Mouse (Mus musculus) hindbrain, embryonic 15.5 days (tissue): Measurements from ENCODE around the gene Pde4d. TPM values are rescaled to one million over a fixed set of nuclear protein-coding genes. Genes with fewer than 3 reads are reported as not detected.
A peak's percentile ranks its signal among the peaks of the same experiment; 100 is the strongest.

Source experiments
- ATAC-seq: fragments of 200-750 bp; cut with Nextera tagmentation; 2 replicates; pipeline ENCODE4 v1.8.0; 2017; ENCODE audit warnings: low read depth, moderate number of reproducible peaks, moderate TSS enrichment; ENCODE audit not compliant: low FRiP score
- H3K27ac ChIP-seq: fragments of 300-500 bp; sonication (generic); replicated peaks from 2 replicates; pipeline ENCODE4 v1.5.1; 2015; ENCODE audit warnings: mild to moderate bottlenecking, inconsistent platforms
- H3K27me3 ChIP-seq: fragments of 300-500 bp; sonication (generic); 2 replicates; pipeline ENCODE4 v1.6.1; 2015; ENCODE audit warnings: control low read depth, inconsistent platforms
- H3K36me3 ChIP-seq: fragments of 300-500 bp; sonication (generic); 2 replicates; pipeline ENCODE4 v1.6.1; 2015; ENCODE audit warnings: control low read depth, inconsistent platforms
- H3K4me1 ChIP-seq: fragments of 300-500 bp; sonication (generic); replicated peaks from 2 replicates; pipeline ENCODE4 v1.6.1; 2015; ENCODE audit warnings: control low read depth, inconsistent platforms
- H3K4me2 ChIP-seq: fragments of 300-500 bp; sonication (generic); 2 replicates; pipeline ENCODE4 v1.6.1; 2015; ENCODE audit warnings: moderate library complexity, mild to moderate bottlenecking, inconsistent platforms
- H3K4me3 ChIP-seq: fragments of 300-500 bp; sonication (generic); 2 replicates; pipeline ENCODE4 v1.5.1; 2015; ENCODE audit warnings: mild to moderate bottlenecking, inconsistent platforms
- H3K9ac ChIP-seq: fragments of 300-500 bp; sonication (generic); 2 replicates; pipeline ENCODE4 v1.6.1; 2015; ENCODE audit warnings: inconsistent platforms
- H3K9me3 ChIP-seq: fragments of 300-500 bp; sonication (generic); 2 replicates; pipeline ENCODE4 v1.6.1; 2016; ENCODE audit warnings: control low read depth, inconsistent platforms
- WGBS: fragments of 180-500 bp; shearing (Covaris S2); methylation state at CpG from one replicate; pipeline ENCODE4 v1.1.7; 2015; 5-methylcytosine and 5-hydroxymethylcytosine counted together
- polyA plus RNA-seq: library from polyadenylated mRNA; unstranded; fragments of >200 nt; fragmentation: Nextera tagmentation; extraction: Ambion mirVana; gene quantifications from 2 replicates; pipeline ENCODE4 v1.2.1, GENCODE M21; 2015

Pde4d gene
- polyA plus RNA-seq, 1 experiment from 2014 or later: 19.4 TPM

DNA sequence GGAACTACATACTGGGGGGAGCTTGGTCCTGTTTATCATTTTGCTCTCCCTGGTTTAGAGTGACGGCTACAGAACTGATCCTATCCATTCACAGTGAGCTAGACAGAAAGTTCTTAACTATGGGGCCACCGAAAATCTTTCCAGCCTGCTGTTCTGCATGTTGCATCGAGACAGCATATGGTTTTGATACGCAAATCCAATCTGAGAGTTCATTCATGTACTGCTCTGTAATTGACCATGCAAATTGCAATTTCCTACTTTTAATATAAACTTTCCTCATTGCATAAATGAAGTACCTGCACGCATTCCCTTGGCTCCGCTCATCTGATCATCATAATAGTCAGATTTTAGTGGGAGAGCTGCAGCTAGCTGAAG, 1196.1 kb downstream of the Pde4d start:
- Histone ChIP-seq H3K4me3 (no peak overlapping the region), H3K4me2 (no peak overlapping the region), H3K36me3 (no peaks in the 10 kb centered on the region), H3K27ac (no peak overlapping the region), H3K27me3 (no peaks in the 10 kb centered on the region), H3K9me3 (no peaks in the 10 kb centered on the region), H3K9ac (no peak overlapping the region), H3K4me1 (peaks cover 12% of the 10 kb centered on the region)
- 32% methylated on average over 6 of the region's 6 CpGs for WGBS
- ATAC-seq: no peak

DNA sequence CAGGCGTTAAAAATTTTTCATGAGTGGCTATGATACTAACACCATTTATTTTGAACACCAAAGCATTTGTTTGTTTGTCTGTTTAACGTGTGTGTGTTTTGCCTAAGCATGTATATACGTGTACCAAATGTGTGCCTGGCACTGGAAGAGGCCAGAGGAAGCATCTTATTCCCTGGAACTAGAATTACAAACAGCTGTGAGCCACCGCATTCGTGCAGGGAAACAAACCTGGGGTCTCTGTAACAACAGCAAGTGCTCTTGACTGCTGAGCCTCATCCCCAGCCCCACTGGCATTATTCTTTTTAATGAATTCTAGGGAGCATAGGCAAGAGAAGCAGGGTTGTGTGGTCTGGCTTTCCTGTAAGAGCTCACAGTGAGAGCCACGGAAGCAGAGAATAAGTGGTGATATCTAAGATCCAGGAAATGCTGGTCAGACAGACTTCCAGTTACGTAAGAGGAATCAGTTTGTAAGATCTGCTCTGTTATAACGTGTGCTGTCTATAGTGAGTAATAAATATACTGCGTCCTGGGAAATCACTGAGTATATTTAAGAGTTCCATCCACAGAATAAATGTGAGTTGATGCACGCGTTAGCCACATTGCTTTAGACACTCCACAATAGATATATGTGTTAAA, 1197.0 kb downstream of the Pde4d start:
- Histone ChIP-seq H3K9ac (no peak overlapping the region), H3K27ac (no peak overlapping the region; the same call in 1 of the 2 replicates), H3K4me2 (no peak overlapping the region), H3K27me3 (no peaks in the 10 kb centered on the region), H3K36me3 (no peaks in the 10 kb centered on the region), H3K4me3 (no peak overlapping the region), H3K9me3 (no peaks in the 10 kb centered on the region), H3K4me1 (peaks cover 12% of the 10 kb centered on the region)
- no peak for ATAC-seq
- 55% methylated on average over 11 of the region's 11 CpGs for whole genome bisulfite sequencing

DNA sequence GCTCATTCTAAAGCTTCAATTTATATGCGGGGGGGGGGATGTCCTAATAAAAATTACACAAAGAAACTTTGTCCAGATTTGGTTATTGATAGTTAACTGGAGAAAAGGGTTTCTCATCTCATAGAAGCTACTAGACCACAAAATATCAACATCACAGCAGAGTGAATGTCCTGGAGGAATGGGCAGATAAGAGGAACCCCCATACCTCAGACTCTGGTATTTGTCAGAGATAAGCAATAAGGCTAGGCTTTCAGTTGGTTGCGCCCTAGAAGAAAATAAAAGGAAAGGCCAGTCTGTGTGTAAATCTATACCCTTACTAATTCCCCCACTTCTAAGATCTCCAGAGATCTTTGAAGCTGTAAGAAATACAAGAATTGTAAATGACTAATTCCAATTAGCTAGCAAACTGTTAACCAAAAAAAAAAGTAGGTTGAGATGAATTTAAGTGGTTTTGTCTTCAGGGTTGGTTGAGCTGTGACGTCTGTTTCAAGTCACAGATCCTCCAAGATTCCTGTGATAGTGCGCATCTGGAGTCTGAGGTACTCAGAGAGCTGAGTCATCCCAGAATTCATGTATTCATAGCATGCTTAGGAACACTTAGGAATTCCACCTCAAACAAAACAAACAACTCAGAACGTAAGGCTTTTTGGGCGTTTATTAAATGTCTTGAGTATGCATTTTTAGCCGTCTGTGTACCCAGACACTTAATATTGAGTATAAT, 1197.9 kb downstream of the Pde4d start:
- ATAC-seq: no peak

DNA sequence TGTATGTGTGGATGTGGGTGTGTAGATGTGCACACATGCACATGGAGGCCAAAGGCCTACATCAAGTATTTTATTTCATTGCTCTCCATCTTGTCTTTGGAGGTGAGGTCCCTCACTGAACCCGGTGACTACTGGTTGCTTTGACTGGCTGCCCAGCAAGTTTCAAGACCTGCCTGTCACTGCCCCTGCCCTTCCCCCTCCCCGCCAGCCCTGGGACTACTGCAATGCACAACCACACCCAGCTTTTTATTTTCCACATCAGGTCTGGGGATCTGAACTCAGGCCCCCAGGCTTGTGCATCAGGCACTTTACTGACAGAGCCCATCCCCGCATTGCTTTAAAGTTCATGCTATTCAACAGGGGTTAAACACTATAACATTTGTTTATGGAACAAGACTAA, 1198.6 kb downstream of the Pde4d start:
- Histone ChIP-seq H3K9me3 (no peaks in the 10 kb centered on the region), H3K4me1 (peaks cover 12% of the 10 kb centered on the region), H3K4me3 (no peak overlapping the region), H3K27ac (no peak overlapping the region), H3K36me3 (no peaks in the 10 kb centered on the region), H3K27me3 (no peaks in the 10 kb centered on the region), H3K4me2 (no peak overlapping the region), H3K9ac (no peak overlapping the region)
- ATAC-seq: no peak
- 95% methylated on average over 3 of the region's 3 CpGs for WGBS

More for the DNA sequence above, 1197.9 kb downstream of the Pde4d start:
- Histone ChIP-seq H3K4me1 (peaks cover 12% of the 10 kb centered on the region), H3K4me3 (no peak overlapping the region), H3K9me3 (no peaks in the 10 kb centered on the region), H3K27ac (no peak overlapping the region), H3K9ac (no peak overlapping the region), H3K4me2 (no peak overlapping the region), H3K36me3 (no peaks in the 10 kb centered on the region), H3K27me3 (no peaks in the 10 kb centered on the region)
- WGBS: 83% methylated on average over 7 of the region's 7 CpGs

DNA sequence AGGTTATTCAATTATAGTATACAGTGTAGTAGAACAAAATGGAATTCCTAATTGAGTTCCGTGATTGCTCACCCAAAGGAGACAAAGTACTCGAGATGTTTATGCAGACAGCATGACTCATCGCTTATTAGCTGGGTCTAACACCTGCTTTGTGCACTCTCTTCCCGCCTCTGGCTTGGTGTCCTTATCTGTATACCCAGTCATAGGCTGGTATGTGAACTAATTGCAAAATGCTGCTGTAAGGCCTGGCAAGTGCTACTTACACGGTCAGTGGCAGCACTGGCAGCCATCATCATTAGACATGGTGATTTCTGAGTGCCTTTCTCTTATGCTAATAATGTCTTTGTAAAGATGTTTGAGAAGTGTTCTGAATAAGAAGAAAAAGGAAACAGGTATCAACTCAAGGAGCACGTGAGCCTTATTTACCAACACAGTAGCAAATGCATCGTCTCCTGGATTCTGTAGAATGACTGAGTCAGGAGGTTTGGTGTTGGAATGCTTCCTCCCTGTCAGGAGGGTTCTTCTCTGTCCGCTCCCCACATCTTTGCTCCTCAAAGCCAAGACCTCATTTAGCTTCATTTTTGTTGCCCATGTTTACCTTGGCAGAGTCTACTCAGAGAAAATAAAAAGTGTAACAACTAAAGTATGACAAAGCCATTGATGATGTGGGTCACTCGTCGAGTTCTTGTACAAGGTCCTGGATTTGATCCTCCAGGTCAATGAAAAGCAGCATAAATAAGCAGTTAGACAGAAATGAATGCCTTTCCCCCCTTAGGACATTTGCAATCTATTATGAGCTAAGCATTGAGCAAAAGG, 1202.2 kb downstream of the Pde4d start:
- H3K9ac ChIP-seq: no peak overlapping the region
- H3K27ac ChIP-seq: no peak overlapping the region
- no peaks in the 10 kb centered on the region for H3K27me3 ChIP-seq
- H3K4me1 ChIP-seq: peaks cover under 1% of the 10 kb centered on the region; the same call in 1 of the 2 replicates
- no peak overlapping the region for H3K4me3 ChIP-seq
- no peak overlapping the region for H3K4me2 ChIP-seq
- ATAC-seq: peak; percentile 30; the same call in 1 of the 2 replicates
- no peaks in the 10 kb centered on the region for H3K9me3 ChIP-seq
- WGBS: 66% methylated on average over 10 of the region's 10 CpGs
- no peaks in the 10 kb centered on the region for H3K36me3 ChIP-seq

DNA sequence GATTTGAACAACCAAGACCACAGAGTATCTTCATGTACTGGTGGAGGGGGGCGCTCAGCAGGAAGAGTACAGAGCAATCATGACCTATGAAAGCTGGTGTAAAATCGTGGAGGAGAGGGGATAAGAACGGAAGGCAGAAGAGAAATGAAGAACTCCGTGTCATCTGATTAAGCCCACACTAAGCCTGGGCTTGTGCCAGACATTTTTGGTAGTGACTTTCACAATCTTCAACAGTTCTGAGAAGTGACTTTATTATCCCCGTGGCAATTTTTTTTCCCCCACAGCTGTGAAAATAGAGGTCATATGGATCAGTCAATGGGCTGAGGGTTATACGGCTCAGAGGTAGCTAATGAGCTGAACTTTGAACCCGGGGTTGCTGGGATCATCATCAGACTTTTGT, 1202.9 kb downstream of the Pde4d start:
- H3K36me3 ChIP-seq: no peaks in the 10 kb centered on the region
- H3K27ac ChIP-seq: no peak overlapping the region
- H3K9me3 ChIP-seq: no peaks in the 10 kb centered on the region
- no peak overlapping the region for H3K4me2 ChIP-seq
- no peaks in the 10 kb centered on the region for H3K4me1 ChIP-seq
- no peak for ATAC-seq
- no peaks in the 10 kb centered on the region for H3K27me3 ChIP-seq
- no peak overlapping the region for H3K9ac ChIP-seq
- 61% methylated on average over 7 of the region's 7 CpGs for WGBS
- no peak overlapping the region for H3K4me3 ChIP-seq

DNA sequence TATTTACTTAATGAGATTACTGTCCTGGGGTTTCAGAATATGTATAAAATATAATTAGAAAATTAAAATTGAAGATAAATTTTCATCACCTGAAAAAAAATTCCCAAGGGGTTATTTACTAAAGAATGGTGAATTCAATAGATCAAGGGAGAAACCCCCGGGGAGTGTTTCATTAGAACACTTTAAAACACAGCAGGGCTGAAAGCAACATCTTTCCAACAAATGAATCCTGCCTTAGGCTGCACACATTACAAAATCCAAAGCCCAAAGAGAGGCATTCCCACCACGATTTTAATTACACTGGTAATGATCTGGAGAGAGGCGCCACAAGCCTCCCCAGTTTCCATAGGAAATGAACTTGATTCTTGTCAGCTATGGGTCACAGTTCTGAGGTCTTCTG, 1205.6 kb downstream of the Pde4d start:
- no peaks in the 10 kb centered on the region for H3K36me3 ChIP-seq
- ATAC-seq: no peak
- H3K27ac ChIP-seq: 0 out of 2 replicates have a peak overlapping the region, but pooled peaks have one; percentile 22
- no peaks in the 10 kb centered on the region for H3K27me3 ChIP-seq
- H3K9me3 ChIP-seq: no peaks in the 10 kb centered on the region
- H3K4me2 ChIP-seq: no peak overlapping the region
- H3K4me3 ChIP-seq: no peak overlapping the region
- no peak overlapping the region for H3K9ac ChIP-seq
- WGBS: 56% methylated on average over 3 of the region's 3 CpGs
- H3K4me1 ChIP-seq: no peaks in the 10 kb centered on the region

DNA sequence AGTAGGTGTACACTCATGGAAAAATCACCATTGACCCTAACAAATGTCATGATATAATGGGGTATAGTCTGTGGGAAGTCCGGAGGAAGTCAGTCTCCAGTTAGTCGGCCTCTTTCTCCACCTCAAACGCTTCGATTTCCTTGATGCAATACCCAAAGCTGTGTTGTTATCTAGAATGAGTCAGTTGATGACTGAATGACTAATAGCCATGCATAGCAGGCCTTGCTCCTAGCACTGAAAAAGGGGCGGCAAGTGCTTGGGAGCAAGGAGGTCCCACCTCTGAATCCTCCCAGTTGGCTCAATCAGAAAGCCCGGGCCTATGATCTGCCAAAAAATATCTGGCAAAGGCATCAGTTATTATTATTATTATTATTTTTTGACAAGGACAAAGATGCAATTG, 1209.4 kb downstream of the Pde4d start:
- no peaks in the 10 kb centered on the region for H3K4me1 ChIP-seq
- WGBS: 94% methylated on average over 6 of the region's 6 CpGs
- H3K9me3 ChIP-seq: no peaks in the 10 kb centered on the region
- no peaks in the 10 kb centered on the region for H3K36me3 ChIP-seq
- no peak for ATAC-seq
- no peak overlapping the region for H3K9ac ChIP-seq
- H3K27ac ChIP-seq: no peak overlapping the region
- H3K4me2 ChIP-seq: no peak overlapping the region
- H3K4me3 ChIP-seq: no peak overlapping the region
- H3K27me3 ChIP-seq: no peaks in the 10 kb centered on the region

DNA sequence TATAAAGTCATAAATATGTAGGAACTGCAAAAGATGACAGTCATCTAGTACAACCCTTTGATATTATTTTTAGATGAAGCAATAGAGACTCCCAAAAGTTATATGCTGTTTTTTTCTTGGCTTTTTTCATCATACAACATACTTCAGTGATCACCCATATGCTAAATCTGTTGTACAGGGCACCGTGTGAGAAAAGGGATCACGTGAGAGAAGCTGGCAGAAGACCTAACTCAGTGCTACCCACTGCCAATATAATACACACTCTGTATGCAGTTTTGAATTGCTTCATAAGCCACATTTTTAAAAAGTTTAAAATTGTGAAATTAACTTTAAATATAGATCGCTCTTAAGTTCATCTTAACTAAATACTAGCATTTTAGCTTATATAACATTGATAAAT, 1211.6 kb downstream of the Pde4d start:
- no peak overlapping the region for H3K4me3 ChIP-seq
- no peaks in the 10 kb centered on the region for H3K36me3 ChIP-seq
- H3K27ac ChIP-seq: no peak overlapping the region
- no peak overlapping the region for H3K9ac ChIP-seq
- H3K4me1 ChIP-seq: peaks cover 11% of the 10 kb centered on the region
- H3K27me3 ChIP-seq: no peaks in the 10 kb centered on the region
- WGBS: 77% methylated on average over 3 of the region's 3 CpGs
- no peaks in the 10 kb centered on the region for H3K9me3 ChIP-seq
- ATAC-seq: no peak
- no peak overlapping the region for H3K4me2 ChIP-seq

DNA sequence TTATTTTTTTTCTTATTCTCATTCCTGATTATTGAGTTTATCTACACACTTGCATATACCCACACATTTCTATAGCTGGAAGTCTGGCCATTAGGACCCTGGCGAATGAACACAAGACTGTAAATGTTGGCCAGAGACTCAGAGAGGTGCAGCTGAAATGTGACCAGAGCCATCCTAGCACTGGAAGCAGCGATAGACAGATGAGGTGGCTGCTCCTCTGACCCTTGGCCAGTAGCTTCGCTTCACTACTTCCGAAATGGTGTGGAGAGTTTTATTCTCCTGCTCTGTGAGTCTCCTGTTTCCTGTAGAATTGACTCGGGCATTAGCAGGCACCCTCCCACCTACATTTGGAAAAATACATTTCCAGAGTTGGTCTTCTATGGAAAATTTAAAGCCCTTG, 1212.4 kb downstream of the Pde4d start:
- H3K4me2 ChIP-seq: no peak overlapping the region
- H3K4me3 ChIP-seq: no peak overlapping the region
- no peak for ATAC-seq
- H3K4me1 ChIP-seq: peaks cover 11% of the 10 kb centered on the region
- no peak overlapping the region for H3K9ac ChIP-seq
- 73% methylated on average over 5 of the region's 5 CpGs for WGBS
- H3K9me3 ChIP-seq: no peaks in the 10 kb centered on the region
- H3K27ac ChIP-seq: no peak overlapping the region
- no peaks in the 10 kb centered on the region for H3K36me3 ChIP-seq
- H3K27me3 ChIP-seq: no peaks in the 10 kb centered on the region

DNA sequence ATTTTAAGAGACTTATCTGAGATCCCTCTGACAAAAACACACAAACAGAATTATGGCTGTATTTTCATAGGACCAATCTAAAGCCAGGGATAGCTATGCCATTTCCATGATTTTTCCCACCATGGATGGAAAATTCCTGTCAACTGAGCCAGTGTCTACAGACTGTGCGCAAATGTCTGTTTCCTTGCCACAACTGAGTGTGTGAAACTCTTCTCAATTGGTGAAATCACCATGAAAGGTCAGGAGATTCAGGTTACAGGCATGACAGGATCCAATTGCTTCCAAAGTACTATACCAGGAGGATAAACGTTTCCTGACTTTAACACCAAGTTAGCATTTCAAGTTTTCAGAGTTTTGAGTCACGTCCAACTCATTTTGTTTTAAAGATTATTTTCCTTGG, 1213.0 kb downstream of the Pde4d start:
- Histone ChIP-seq H3K27me3 (no peaks in the 10 kb centered on the region), H3K27ac (no peak overlapping the region), H3K4me3 (no peak overlapping the region), H3K9ac (no peak overlapping the region), H3K9me3 (no peaks in the 10 kb centered on the region), H3K4me1 (peaks cover 11% of the 10 kb centered on the region), H3K4me2 (no peak overlapping the region), H3K36me3 (no peaks in the 10 kb centered on the region)
- 69% methylated on average over 3 of the region's 3 CpGs for WGBS
- ATAC-seq: no peak
